Mouse (Mus musculus) megakaryocyte, adult 5-6 weeks (primary cell): Measurements from ENCODE around the gene Vcpkmt. TPM values are rescaled to one million over a fixed set of nuclear protein-coding genes. Genes with fewer than 3 reads are reported as not detected.

Source experiments
- ATAC-seq: 2 replicates; pipeline ENCODE4 v1.8.0; 2016; ENCODE audit warnings: mild to moderate bottlenecking, inconsistent platforms; ENCODE audit not compliant: poor library complexity, severe bottlenecking
- total RNA-seq, 2 experiments: library from RNA; stranded (forward) in 1 of 2; stranded (reverse) in 1 of 2; fragments of 153-499, 151-499 nt in 1 of 2; fragments of 221-1000, 200-1000 nt in 1 of 2; gene quantifications; 2 replicates each; pipeline versions ENCODE4 v1.2.3 to v1.2.4; 2015 to 2017

Vcpkmt gene
- total RNA-seq, 2 experiments from 2014 or later = 6.6 TPM

DNA sequence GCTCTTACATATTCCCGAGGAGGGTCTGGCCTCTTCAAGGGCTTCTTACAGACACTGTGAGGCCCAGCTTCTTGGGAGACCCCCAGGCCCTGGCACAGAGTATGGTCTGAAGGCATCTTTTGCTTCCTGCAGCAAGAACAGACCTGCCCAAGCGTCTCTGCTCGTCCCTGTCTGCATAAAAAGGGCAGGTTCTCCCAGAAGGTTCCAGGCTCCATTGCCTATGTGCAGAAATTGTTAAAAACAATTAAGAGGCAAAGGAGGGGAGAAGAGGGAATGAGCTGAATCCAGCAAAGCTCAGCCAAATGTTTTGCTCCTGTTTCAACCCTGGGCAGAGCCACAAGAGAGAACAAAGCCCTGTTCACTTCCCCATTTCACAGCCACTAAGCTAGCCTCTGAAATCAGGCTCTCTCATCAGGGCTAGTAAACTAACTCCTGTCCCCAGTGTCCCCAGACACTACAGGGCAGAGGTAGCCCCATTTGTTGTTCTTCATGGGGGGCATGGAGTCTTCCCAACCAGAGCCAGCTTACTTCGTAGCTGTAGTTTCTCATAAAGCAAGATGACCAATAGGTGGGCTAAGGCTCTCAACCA lies 44.4 kb downstream of the Vcpkmt start:
- peak; percentile 64 for ATAC-seq

DNA sequence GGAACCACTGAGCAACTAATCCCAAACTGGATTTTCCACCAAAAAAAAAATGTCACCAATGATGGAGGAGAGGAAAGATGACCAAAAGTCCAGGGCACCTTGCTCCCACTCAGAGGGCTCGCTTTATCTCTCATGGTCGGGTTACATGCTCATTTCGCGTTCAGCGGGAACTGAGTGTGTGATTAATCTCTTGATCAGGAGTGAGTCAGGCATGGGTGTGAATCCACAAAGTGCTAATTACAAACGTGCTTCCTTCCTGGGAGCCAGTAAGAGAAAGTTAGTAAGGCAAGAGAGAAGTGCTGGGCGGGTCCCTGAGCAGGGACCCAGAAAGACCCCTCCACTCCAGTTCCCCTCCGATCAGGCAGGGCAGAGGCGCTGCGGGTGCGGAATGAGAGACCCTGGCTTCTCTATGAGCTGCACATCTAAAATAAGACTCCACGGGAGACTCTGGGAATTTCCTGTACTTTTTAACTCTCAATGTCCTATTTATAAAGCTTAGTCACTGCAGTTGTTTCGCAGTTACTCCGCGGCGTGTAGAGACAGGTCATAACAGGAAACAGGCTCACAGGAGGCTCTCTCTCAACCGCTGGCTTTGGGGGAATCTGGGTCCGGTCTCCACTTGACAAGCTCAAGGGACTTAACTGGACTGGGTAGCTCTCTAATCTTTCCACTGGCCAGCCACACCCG lies 45.0 kb downstream of the Vcpkmt start:
- ATAC-seq = peak; percentile 72

DNA sequence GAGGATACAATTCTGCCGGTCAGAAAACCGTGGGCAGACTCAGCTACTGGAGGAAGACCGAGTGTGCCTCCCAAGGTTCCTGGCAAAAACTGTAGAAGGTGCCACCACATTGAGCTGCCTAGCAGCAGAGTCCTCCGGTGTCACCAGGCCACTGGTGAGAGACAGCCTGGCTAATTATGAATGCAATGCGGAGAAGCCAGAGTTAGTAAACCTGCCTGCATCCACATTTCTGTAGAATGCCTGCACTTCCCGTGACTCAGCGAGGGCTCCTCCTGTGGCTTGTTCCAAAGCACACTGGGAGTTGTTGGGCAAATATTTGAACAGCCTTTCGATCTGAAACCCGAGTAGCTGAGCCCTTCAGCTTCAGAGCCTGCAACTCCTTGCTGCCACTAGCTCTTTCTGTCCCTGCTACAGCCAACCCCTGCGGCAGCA lies 45.6 kb downstream of the Vcpkmt start:
- peak; percentile 19 for ATAC-seq

DNA sequence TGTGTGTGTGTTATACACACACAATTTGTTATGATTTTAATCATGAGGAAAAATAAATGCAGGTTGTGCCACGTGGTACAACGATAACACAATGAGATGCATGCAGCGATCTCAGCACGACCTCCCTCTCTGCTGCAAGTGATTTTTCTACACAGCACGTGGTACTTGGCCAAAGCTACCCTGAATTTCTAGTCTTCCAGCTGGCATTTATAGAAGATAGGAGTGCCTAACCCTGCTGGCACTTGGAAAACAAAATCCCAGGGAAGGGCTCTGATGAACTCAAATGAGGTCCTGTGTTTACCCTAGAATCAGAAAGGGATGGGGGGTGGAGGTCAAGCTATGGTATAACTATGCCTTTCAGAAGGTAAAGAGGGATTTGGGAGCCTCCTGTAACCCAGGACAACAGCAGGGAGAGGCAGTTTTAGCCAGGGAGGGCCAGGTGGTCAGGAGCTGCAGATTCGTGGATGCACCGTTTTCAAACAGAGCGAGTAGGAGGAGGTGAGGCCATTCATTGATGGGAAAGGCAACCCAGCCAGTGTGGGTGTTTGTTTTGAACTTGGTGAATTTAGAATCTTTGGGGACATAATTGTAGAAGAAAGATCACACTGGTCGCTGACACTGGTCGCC lies 46.1 kb downstream of the Vcpkmt start:
- ATAC-seq = no peak

DNA sequence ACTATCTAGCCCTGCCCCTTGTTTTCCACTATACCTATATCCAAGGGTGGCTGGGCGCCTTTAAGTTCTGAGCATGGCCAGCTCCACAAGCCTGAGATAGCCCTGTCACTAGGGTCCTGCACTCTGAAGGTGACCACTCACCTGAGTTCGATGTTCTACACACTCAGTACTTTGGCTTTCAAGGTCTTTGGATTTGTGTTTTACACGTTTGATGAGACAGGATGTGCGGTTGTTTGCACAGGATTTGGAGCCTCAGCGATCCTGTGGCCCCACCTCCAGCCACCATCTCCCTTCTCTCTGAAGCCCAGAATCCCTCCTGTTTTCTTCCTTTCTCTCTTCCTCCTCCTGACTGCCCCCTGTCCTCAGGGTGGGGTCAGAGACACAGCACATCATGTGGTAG lies 49.6 kb downstream of the Vcpkmt start:
- no peak for ATAC-seq

DNA sequence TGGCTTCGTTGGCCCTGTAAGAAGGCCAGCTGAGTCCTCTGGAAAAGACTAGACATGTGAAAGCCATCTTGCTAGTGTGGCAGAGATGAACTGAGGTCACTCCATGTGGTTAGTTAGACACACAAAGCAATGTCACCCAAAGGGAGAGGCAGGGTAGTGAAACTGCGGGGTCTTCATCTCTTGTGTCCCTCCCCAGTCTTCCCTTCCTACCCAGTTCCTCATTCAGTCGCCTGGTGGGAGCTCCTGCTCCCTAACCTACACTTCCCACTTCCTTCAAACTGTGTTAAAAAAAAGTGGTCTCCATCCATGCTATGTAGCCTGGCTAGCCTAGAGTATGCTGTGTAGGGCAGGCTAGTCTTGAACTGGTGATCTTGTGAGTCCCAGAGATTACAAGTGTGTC lies 50.3 kb downstream of the Vcpkmt start:
- ATAC-seq = peak; percentile 78

GRCm38 (mm10) chr12:69532091-69532490 lies 50.7 kb downstream of the Vcpkmt start:
- ATAC-seq = no peak

DNA sequence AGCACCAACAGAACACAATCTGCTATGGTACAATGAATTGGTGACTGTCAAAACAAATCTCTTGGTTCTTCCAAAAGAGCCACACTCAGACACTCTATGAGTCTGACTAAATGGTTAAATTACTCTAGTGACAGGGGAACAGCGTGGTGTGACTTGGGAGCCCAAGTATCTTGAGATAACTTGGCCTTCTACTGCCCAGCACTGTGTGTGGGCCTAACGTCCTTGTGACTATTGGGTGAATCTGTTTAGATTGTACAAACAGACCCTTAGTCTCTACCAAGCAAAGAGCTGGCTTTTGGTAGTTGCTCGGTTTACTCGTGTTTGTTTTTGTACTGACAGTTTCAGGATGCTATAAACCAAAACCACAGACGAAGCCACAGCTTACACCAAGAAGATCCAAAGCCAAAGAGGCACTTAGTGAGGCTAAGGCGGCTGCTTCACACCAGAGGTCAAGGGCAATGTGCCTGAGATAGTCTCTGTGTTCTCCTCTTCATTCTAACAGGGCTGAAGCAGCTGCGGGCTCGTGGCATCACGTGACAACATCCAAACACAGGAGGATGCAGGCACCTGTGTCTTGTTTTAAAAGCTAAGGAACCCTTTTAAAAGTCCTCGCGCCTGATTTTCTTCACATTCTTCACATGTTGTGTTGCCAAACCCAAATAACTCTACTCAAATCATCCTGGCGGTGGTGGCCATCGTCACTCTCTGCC lies 53.0 kb downstream of the Vcpkmt start:
- no peak for ATAC-seq

DNA sequence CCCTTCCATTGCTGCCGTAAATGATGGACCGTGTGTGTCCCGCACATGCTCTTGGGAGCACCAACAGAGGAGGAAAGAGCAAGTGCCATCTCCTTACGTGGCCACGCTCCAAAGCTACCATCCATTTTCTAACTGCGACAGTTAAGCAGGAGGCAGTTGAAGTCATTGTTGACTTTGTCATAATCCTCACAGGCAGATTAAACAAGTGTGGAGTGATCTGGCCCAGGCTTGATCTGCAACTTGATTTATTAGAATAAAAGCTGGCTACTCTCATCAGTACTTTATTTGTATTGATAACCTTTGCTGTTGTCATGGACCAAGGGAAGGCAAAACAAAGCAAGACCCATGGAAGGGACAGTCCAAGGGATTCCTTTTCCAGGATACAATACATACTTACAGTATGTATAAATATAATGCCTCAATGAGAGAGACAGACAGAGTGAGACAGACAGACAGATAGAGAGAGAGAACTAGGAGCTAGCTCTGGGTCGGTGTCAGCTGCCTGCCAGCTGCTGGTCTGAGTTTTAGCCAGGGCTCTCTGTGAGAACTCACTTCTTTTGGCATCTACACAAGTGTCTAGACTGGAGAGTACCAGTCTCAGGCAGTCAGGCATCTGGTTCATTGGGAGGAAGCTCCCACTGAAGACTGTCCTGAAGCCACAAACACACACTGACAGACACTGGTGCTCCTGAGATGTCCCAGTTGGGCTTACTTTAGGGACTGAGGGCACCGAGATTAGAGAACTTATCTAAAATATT lies 54.4 kb downstream of the Vcpkmt start:
- no peak for ATAC-seq

Other genes with a start within 250 kb of the Vcpkmt start
- gene Nemf, start 225.9 kb downstream of the Vcpkmt start, total RNA-seq (2015) = 43.7 and 44.6 TPM in 2 replicates
- 67.3 and 79.7 TPM in 2 replicates for gene Nemf, start 225.9 kb downstream of the Vcpkmt start, total RNA-seq (2017)
- 78.8 and 94.8 TPM in 2 replicates for gene Arf6, start 210.9 kb downstream of the Vcpkmt start, total RNA-seq (2015)
- 125 and 133 TPM in 2 replicates for gene Arf6, start 210.9 kb downstream of the Vcpkmt start, total RNA-seq (2017)
- gene Gm9887, start 210.6 kb downstream of the Vcpkmt start, total RNA-seq (2015) = not detected in 2 replicates
- gene Gm9887, start 210.6 kb downstream of the Vcpkmt start, total RNA-seq (2017) = not detected in 2 replicates
- 58.6 and 64.1 TPM in 2 replicates for gene Sos2, start 98.8 kb upstream of the Vcpkmt start, total RNA-seq (2015)
- 29.9 and 57.6 TPM in 2 replicates for gene Sos2, start 98.8 kb upstream of the Vcpkmt start, total RNA-seq (2017)
- 1.6 and 2.4 TPM in 2 replicates for gene L2hgdh, start 141.8 kb upstream of the Vcpkmt start, total RNA-seq (2015)
- gene L2hgdh, start 141.8 kb upstream of the Vcpkmt start, total RNA-seq (2017) = 1.4 and 4.3 TPM in 2 replicates
- 10.3 and 12.6 TPM in 2 replicates for gene Atp5s, start 141.9 kb upstream of the Vcpkmt start, total RNA-seq (2015)
- gene Atp5s, start 141.9 kb upstream of the Vcpkmt start, total RNA-seq (2017) = 4.2 and 5.2 TPM in 2 replicates
- 0.11 TPM in 1 of 2 replicates, not detected in the other for gene Cdkl1, start 208.2 kb upstream of the Vcpkmt start, total RNA-seq (2015)
- 0.15 TPM in 1 of 2 replicates, not detected in the other for gene Cdkl1, start 208.2 kb upstream of the Vcpkmt start, total RNA-seq (2017)